Mouse (Mus musculus) midbrain, embryonic 11.5 days (tissue): ENCODE data around the gene Izumo1. TPM values are rescaled to one million over a fixed set of nuclear protein-coding genes. Genes with fewer than 3 reads are reported as not detected.

ENCODE experiments used
- ATAC-seq: fragments of 200-750 bp; cut with Nextera tagmentation; 2 replicates; pipeline ENCODE4 v1.8.0; 2017; ENCODE audit warnings: moderate TSS enrichment, moderate library complexity; ENCODE audit not compliant: low FRiP score
- DNase-seq: peaks from one replicate; pipeline ENCODE4 v3.0.0; 2015; ENCODE audit warnings: low spot score; ENCODE audit errors: missing footprints
- H3K27ac ChIP-seq: fragments of 300-500 bp; sonication (generic); 2 replicates; pipeline ENCODE4 v1.5.1; 2014; ENCODE audit warnings: low read depth, low read length
- H3K27me3 ChIP-seq: fragments of 300-500 bp; sonication (generic); 2 replicates; pipeline ENCODE4 v1.6.1; 2014; ENCODE audit warnings: mild to moderate bottlenecking, low read length, moderate library complexity, mixed read lengths; ENCODE audit not compliant: control insufficient read depth, insufficient read depth
- H3K36me3 ChIP-seq: fragments of 300-500 bp; sonication (generic); 2 replicates; pipeline ENCODE4 v1.6.1; 2014; ENCODE audit warnings: mild to moderate bottlenecking, low read length, moderate library complexity, mixed read lengths; ENCODE audit not compliant: control insufficient read depth, insufficient read depth
- H3K4me1 ChIP-seq: fragments of 300-500 bp; sonication (generic); 2 replicates; pipeline ENCODE4 v1.6.1; 2014; ENCODE audit warnings: low read length; ENCODE audit not compliant: control insufficient read depth, insufficient read depth
- H3K4me2 ChIP-seq: fragments of 300-500 bp; sonication (generic); 2 replicates; pipeline ENCODE4 v1.6.1; 2014; ENCODE audit warnings: mild to moderate bottlenecking, moderate library complexity
- H3K4me3 ChIP-seq: fragments of 300-500 bp; sonication (generic); 2 replicates; pipeline ENCODE4 v1.5.1; 2014; ENCODE audit warnings: low read depth, low read length
- H3K9ac ChIP-seq: fragments of 300-500 bp; sonication (generic); 2 replicates; pipeline ENCODE4 v1.6.1; 2014; ENCODE audit warnings: low read length
- H3K9me3 ChIP-seq: fragments of 300-500 bp; sonication (generic); 2 replicates; pipeline ENCODE4 v1.6.1; 2016; ENCODE audit warnings: low read length; ENCODE audit not compliant: control insufficient read depth
- whole genome bisulfite sequencing: fragments of 180-500 bp; shearing (Covaris S2); extraction: QIAGEN DNeasy Blood & Tissue Kit; methylation state at CpG from one replicate; pipeline ENCODE4 v1.1.7; 2014; 5-methylcytosine and 5-hydroxymethylcytosine counted together
- polyA plus RNA-seq: library from polyadenylated mRNA; unstranded; fragments of >200 nt; fragmentation: Nextera tagmentation; extraction: Ambion mirVana; gene quantifications from 2 replicates; pipeline ENCODE4 v1.2.1, GENCODE M21; 2014

Gene Izumo1
- polyA plus RNA-seq, 1 experiment from 2014 or later = 0.29 TPM

DNA sequence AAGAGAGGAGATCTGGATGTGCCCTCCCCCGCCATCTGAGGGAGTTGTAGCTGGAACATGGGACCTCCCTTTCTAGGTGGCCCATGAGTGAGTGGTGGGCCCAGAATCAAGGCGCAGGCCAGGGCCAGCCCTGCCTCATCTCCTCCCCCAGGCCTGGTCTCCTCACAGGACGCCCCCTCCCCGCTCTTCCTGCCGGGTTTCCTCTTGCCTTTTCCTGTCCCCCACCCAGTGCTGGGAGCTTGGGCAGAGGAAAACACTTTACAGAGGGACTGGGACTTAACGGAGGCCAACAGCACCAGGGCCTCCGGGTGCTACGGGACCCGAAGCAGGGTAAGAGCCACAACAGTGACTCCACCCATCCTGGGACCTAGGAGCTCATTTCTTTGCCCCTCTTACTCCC is 5.7 kb downstream of the Izumo1 start, which contains the start of gene Rasip1:
TSS of gene Rasip1 (plus strand) at position 228 of the 400 bp plus-strand sequence.
- 83% methylated on average over 9 of the region's 9 CpGs for WGBS
- Histone ChIP-seq H3K4me2 (peak within 1 kb of the TSS; percentile 88), H3K4me1 (no peaks in the 10 kb centered on the region; the same call in none of the 2 replicates), H3K27ac (no peak within 1 kb of the TSS), H3K9ac (peak within 1 kb of the TSS; percentile 65), H3K9me3 (no peaks in the 10 kb centered on the region), H3K36me3 (no peaks in the 10 kb centered on the region), H3K4me3 (peak within 1 kb of the TSS; percentile 48), H3K27me3 (peaks cover 21% of the 10 kb centered on the region)
- no peak for DNase-seq
- no peak for ATAC-seq

DNA sequence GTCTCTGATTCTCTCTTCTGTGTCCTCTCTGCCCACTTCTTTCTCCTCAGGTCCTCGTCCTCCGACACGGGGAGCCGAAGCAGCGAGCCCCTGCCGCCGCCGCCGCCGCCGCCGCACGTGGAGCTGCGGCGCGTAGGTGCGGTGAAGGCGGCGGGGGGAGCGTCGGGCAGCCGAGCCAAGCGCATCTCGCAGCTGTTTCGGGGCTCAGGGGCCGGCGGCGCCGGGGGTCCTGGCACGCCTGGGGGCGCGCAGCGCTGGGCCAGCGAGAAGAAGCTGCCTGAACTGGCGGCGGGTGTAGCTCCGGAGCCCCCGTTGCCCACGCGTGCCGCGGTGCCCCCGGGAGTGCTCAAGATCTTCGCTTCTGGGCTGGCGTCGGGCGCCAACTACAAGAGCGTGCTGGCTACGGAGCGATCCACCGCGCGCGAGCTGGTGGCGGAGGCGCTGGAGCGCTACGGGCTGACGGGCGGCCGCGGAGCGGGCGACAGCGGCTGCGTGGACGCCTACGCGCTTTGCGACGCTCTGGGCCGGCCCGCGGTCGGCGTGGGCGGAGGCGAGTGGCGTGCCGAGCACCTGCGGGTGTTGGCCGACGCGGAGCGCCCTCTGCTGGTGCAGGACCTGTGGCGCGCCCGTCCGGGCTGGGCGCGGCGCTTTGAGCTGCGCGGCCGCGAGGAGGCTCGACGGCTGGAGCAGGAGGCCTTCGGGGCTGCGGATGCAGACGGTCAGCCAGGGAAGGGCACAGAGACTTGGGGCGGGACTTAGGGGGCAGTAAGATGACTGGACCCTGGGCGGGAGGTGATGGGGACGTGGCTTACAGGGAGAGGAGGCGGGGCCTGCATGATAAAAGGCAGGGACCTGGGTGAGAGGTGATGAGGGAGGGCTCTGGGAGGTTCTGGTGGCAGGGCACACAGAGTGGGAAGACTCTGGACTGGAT is 7.0 kb downstream of the Izumo1 start:
- H3K27ac ChIP-seq = no peak overlapping the region
- peak overlapping the region; percentile 65 for H3K9ac ChIP-seq
- peak overlapping the region; percentile 48 for H3K4me3 ChIP-seq
- WGBS = 1% methylated on average over 102 of the region's 105 CpGs
- peaks cover 25% of the 10 kb centered on the region for H3K27me3 ChIP-seq
- H3K4me2 ChIP-seq = peak overlapping the region; percentile 88
- H3K36me3 ChIP-seq = no peaks in the 10 kb centered on the region
- peak; percentile 82 for ATAC-seq
- H3K9me3 ChIP-seq = no peaks in the 10 kb centered on the region
- peak; percentile 99 for DNase-seq
- H3K4me1 ChIP-seq = no peaks in the 10 kb centered on the region; the same call in none of the 2 replicates

DNA sequence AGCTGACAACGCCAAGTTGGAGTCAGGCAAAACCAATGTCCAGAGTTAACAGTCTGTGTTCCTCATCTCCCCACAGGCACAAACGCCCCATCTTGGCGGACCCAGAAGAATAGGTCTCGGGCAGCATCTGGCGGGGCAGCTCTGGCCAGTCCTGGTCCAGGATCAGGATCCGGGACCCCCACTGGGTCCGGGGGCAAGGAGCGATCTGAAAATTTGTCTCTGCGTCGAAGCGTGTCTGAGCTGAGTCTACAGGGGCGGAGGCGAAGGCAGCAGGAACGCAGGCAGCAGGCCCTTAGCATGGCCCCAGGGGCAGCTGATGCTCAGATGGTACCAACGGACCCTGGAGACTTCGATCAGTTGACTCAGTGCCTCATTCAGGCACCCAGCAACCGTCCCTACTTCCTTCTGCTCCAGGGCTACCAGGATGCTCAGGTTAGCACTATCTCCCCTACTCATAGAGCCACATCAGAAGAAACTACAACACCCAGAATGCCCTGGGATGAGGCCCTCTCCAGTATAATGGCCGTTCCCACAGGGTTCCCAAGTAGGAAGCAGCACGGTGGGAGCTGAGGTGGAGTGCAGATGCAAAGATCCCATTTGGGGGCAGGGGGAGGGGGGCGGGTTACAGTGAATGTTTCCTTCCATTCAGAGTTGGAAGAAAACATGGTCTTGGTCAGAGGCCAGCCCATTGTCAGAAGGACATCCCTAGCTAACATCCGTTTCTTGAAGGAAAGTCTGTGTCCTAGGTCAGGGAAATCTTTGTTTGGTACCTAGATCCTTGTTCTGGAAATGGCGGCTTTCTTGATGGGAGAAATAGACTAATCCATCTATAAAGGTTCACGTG is 8.7 kb downstream of the Izumo1 start:
- Histone ChIP-seq H3K27me3 (peaks cover 25% of the 10 kb centered on the region), H3K9ac (no peak overlapping the region), H3K4me2 (no peak overlapping the region), H3K36me3 (no peaks in the 10 kb centered on the region), H3K27ac (no peak overlapping the region), H3K9me3 (no peaks in the 10 kb centered on the region), H3K4me3 (no peak overlapping the region), H3K4me1 (no peaks in the 10 kb centered on the region; the same call in none of the 2 replicates)
- ATAC-seq (no peak), DNase-seq (peak; percentile 88)
- 73% methylated on average over 23 of the region's 23 CpGs for WGBS

DNA sequence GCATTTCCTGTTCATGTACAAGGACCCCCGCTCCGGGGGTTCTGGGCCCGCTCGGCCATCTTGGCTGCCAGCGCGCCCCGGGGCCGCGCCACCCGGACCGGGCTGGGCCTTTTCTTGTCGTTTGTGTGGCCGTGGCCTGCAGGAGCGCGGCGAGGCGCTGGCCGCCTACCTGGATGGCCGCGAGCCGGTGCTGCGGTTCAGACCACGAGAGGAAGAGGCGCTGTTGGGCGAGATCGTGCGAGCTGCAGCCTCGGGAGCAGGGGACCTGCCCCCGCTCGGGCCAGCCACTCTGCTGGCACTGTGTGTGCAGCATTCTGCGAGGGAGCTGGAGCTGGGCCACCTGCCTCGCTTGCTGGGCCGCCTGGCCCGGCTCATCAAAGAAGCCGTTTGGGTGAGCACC is 10.9 kb downstream of the Izumo1 start:
- Histone ChIP-seq H3K27ac (no peak overlapping the region), H3K4me3 (peak overlapping the region; percentile 17; the same call in 1 of the 2 replicates), H3K4me2 (peak overlapping the region; percentile 36), H3K9ac (peak overlapping the region; percentile 43), H3K27me3 (peaks cover 19% of the 10 kb centered on the region), H3K9me3 (no peaks in the 10 kb centered on the region), H3K36me3 (no peaks in the 10 kb centered on the region), H3K4me1 (no peaks in the 10 kb centered on the region; the same call in none of the 2 replicates)
- ATAC-seq = peak; percentile 26; the same call in 1 of the 2 replicates
- DNase-seq = peak; percentile 84
- 12% methylated on average over 35 of the region's 35 CpGs for WGBS

DNA sequence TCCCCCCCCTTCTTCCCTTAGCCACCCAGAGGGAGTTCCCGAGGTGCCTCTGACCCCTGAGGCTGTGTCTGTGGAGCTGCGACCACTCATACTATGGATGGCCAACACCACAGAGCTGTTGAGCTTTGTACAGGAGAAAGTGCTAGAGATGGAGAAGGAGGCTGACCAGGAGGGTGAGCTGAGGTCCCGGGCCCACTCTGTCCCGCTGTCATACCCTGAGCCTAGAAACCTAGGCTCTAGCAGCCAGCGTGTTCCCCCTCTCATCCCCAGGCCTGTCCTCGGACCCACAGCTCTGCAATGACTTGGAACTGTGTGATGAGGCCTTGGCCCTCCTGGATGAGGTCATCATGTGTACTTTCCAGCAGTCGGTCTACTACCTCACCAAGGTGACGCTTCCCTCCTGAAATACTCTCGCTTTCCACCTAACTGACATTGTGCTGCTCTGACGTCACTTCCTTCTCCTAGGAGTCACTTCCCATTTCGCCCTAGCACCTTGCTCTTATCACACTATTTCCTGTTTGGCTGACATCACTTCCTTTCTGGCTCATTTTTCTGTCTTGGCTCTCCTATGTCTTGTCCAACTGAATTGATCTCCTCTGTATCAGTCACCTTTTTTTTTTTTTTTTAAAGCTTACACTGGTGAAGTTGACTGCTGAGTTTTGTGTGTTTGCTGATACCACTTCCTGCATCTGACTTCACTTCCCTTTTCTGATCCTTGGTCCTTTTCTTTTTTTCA is 13.5 kb downstream of the Izumo1 start:
- no peak for ATAC-seq
- Histone ChIP-seq H3K9ac (no peak overlapping the region), H3K4me3 (no peak overlapping the region), H3K36me3 (no peaks in the 10 kb centered on the region), H3K4me2 (no peak overlapping the region), H3K27me3 (peaks cover 7% of the 10 kb centered on the region), H3K27ac (no peak overlapping the region), H3K9me3 (no peaks in the 10 kb centered on the region), H3K4me1 (peaks cover 6% of the 10 kb centered on the region; the same call in 1 of the 2 replicates)
- DNase-seq = no peak
- 88% methylated on average over 11 of the region's 11 CpGs for WGBS

DNA sequence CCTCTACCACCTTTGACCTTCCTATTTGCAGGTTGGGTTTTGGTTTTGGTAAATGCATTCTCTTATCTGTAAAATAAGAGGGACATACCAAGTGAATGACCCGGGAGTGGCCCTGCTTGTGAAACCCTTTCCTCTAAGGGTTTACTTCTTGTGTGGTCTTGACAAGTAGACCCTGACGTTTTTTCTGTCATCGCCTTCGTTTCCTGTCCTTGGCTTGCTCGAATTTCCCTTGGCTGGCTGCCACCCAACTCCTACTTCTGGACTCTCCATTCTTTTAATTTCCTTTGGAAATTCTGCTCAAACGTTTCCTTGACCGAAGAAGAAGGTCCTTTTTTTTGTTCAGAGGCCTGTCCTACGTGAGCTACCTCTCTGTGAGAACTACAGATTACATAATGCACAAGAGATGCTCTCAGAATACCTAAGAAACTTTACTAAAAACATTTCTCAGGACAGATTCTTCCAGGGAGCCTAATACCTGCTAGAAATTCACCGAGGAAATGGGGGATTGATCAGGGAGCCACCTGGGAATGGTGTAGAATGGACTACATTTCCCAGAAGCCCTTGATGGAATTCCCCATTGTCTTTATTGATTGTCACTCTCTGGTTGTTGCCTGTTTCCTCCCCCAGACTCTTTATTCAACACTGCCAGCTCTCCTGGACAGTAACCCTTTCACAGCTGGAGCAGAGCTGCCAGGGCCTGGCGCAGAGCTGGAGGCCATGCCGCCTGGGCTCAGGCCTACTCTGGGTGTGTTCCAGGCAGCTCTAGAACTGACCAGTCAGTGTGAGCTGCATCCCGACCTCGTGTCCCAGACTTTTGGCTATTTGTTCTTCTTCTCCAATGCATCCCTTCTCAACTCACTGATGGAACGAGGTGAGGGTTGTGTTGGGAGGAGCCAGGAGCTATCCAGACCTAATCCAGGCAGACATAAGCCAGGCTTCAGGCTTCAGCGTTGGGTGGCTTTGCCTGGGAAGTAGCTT is 14.4 kb downstream of the Izumo1 start:
- WGBS = 91% methylated on average over 15 of the region's 15 CpGs
- Histone ChIP-seq H3K4me1 (peaks cover 6% of the 10 kb centered on the region; the same call in 1 of the 2 replicates), H3K9me3 (no peaks in the 10 kb centered on the region), H3K27ac (no peak overlapping the region), H3K36me3 (no peaks in the 10 kb centered on the region), H3K9ac (no peak overlapping the region), H3K4me3 (no peak overlapping the region), H3K4me2 (no peak overlapping the region), H3K27me3 (peaks cover 7% of the 10 kb centered on the region)
- ATAC-seq (no peak), DNase-seq (no peak)

DNA sequence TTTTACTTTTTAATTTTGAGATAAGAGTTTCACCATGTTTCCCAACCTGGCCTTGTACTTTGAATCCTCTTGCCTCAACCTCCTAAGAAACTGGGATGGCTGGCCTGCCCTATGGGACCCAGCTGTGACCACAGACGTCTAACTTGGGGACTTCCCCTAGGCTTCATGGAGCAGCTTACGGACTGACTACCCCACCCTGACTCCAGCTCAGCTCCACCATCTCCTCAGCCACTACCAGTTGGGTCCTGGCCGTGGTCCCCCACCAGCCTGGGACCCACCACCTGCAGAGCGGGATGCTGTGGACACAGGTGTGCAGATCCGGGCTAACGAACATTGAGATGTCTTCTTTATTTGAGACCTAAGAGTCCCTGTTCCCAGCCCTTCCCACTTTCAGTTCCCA is 16.1 kb downstream of the Izumo1 start:
- no peak for DNase-seq
- Histone ChIP-seq H3K4me1 (peaks cover 12% of the 10 kb centered on the region), H3K4me2 (peak overlapping the region; percentile 40; the same call in 1 of the 2 replicates), H3K36me3 (no peaks in the 10 kb centered on the region), H3K4me3 (peak overlapping the region; percentile 19; the same call in 1 of the 2 replicates), H3K9me3 (no peaks in the 10 kb centered on the region), H3K27me3 (no peaks in the 10 kb centered on the region; the same call in 1 of the 2 replicates), H3K9ac (no peak overlapping the region), H3K27ac (no peak overlapping the region)
- WGBS = 92% methylated on average over 6 of the region's 6 CpGs
- no peak for ATAC-seq
